ENCODE assay signal across 21 mouse cellular contexts in genomic region chr9:97793661-97794060, GRCm38 (mm10).
DNase-seq lines count a peak whose midpoint lies in the region; ATAC-seq and TF ChIP-seq lines count a peak whose summit lies in the region.
"Had no signal": no experiment of that assay in that cellular context is flagged by ENCODE, and none has a peak within 500 bp of the region (broad histone marks: within the 10 kb centered on the region; RNA-seq: fewer than 3 reads in every experiment).

No protein-coding gene starts in this region.

- WGBS in thymus, adult 2 months: 70% methylated on average over 8 of the region's 8 CpGs

- no peak for TF ChIP-seq POLR2A in brain, embryonic 14.5 days (IDR thresholded peaks at IDR 0.05; ENCODE audit: borderline replicate concordance, extremely low read depth, insufficient read depth, insufficient read length, poor library complexity, severe bottlenecking)
- TF ChIP-seq POLR2A in thymus, adult 2 months (IDR thresholded peaks at IDR 0.05; ENCODE audit: control insufficient read depth, extremely low read depth, insufficient read depth, low read length, poor library complexity): no peak

- DNase-seq in layer of hippocampus, adult 2 months (ENCODE audit: low spot score in 2 of 2): no peak
- DNase-seq in layer of hippocampus, postnatal 10 days (ENCODE audit: low spot score in 2 of 2): no peak
- peak; percentile 88 for DNase-seq in Muller cell, postnatal 12 days (ENCODE audit: inconsistent ontology term)
- DNase-seq in brain, embryonic 14.5 days (ENCODE audit: low read depth): peak; percentile 24
- peak; percentile 44 for DNase-seq in gonadal fat pad, adult 2 months (ENCODE audit: low read depth)
- no peak for DNase-seq in natural killer cell, adult 2 months (ENCODE audit: low spot score in 2 of 2)
- no peak for DNase-seq in thymus, adult 2 months
- DNase-seq: adrenal gland, postnatal 10 days; cerebellum, adult 18-20 months; cerebellum, adult 9-11 months; cerebellum, postnatal 36 days; forebrain, postnatal 0 days; gastrocnemius, adult 2 months; gastrocnemius, postnatal 25 days; heart, adult 2 months had no signal

- no peak for ATAC-seq in cerebellum, adult (ENCODE audit: insufficient number of reproducible peaks, low FRiP score, low TSS enrichment)
- ATAC-seq: forebrain, postnatal 0 days; hindbrain, embryonic 16.5 days had no signal

- no peaks in the 10 kb centered on the region for H3K36me3 ChIP-seq in thymus, adult 2 months (ENCODE audit: control insufficient read depth, insufficient read depth, low read length)
- H3K36me3 ChIP-seq: embryonic facial prominence, embryonic 10.5 days; forebrain, embryonic 10.5 days; heart, embryonic 12.5 days; hindbrain, embryonic 10.5 days had no signal

- no peaks in the 10 kb centered on the region for H3K4me1 ChIP-seq in thymus, adult 2 months (replicated peaks; ENCODE audit: control insufficient read depth, insufficient read depth, low read length)
- H3K4me1 ChIP-seq: hindbrain, embryonic 10.5 days had no signal

- TF ChIP-seq CTCF in layer of hippocampus, adult 2 months (conservative IDR thresholded peaks at IDR 0.05): no peak
- no peak for TF ChIP-seq CTCF in brain, embryonic 14.5 days (IDR thresholded peaks at IDR 0.05; ENCODE audit: borderline replicate concordance, extremely low read depth, insufficient read depth, insufficient read length)
- no peak for TF ChIP-seq CTCF in thymus, adult 2 months (IDR thresholded peaks at IDR 0.05; ENCODE audit: borderline replicate concordance, control insufficient read depth, extremely low read depth, insufficient read depth, low read length, poor library complexity)

- no peaks in the 10 kb centered on the region for H3K27me3 ChIP-seq in thymus, adult 2 months (ENCODE audit: control insufficient read depth, insufficient read depth, low read length)
- H3K27me3 ChIP-seq: heart, embryonic 12.5 days had no signal

- H3K4me3 ChIP-seq in layer of hippocampus, adult 2 months: no peak overlapping the region
- no peak overlapping the region for H3K4me3 ChIP-seq in thymus, adult 2 months (ENCODE audit: control insufficient read depth, insufficient read depth, low read length)
- H3K4me3 ChIP-seq: embryonic facial prominence, embryonic 10.5 days; forebrain, embryonic 10.5 days; gastrocnemius, adult 2 months; heart, adult 2 months; heart, embryonic 12.5 days; hindbrain, embryonic 10.5 days had no signal

- H3K27ac ChIP-seq in layer of hippocampus, adult 2 months: peak overlapping the region; percentile 7; the same call in 1 of the 2 replicates
- H3K27ac ChIP-seq in thymus, adult 2 months (ENCODE audit: control insufficient read depth, insufficient read depth, low read length): no peak overlapping the region
- H3K27ac ChIP-seq: embryonic facial prominence, embryonic 10.5 days; forebrain, embryonic 10.5 days; gastrocnemius, adult 2 months; heart, adult 2 months; hindbrain, embryonic 10.5 days had no signal

Comparison
In these comparisons a context has a peak if more than half of its experiments do, and no peak if none do; other contexts are left out.
1. DNase-seq: peak in Muller cell, postnatal 12 days (single experiment), brain, embryonic 14.5 days (single experiment) and gonadal fat pad, adult 2 months (single experiment); none in layer of hippocampus, adult 2 months (0 of 2), layer of hippocampus, postnatal 10 days (0 of 2), natural killer cell, adult 2 months (0 of 2) and thymus, adult 2 months (single experiment).